Mouse (Mus musculus): ENCODE measurements at regions not wholly inside any gene's neighbourhood (a gene's known extent, or its start where the extent isn't known, plus 50 kb on each side); places are given as distances from the start of the nearest gene placed in this dataset.

- Histone ChIP-seq H3K9me3 (ENCODE audit: low read length) (no peaks in the 10 kb centered on the region), H3K27me3 (ENCODE audit: insufficient read depth, low read length) (no peaks in the 10 kb centered on the region), H3K36me3 (ENCODE audit: insufficient read depth, low read length) (no peaks in the 10 kb centered on the region), H3K4me2 (replicated peaks; ENCODE audit: low read depth, low read length) (no peak overlapping the region), H3K9ac (replicated peaks; ENCODE audit: low read length) (no peak overlapping the region), H3K27ac (ENCODE audit: low read length) (no peak overlapping the region), H3K4me3 (ENCODE audit: low read length) (no peak overlapping the region), H3K4me1 (ENCODE audit: insufficient read depth, low read length) (no peaks in the 10 kb centered on the region)
- no peak for ATAC-seq (ENCODE audit: low FRiP score, low TSS enrichment)
- 80% methylated on average over 3 of the region's 3 CpGs for WGBS
Observed at GRCm38 (mm10) chr19:56162156-56162555, 124.8 kb upstream of the Habp2 start.

- H3K27ac ChIP-seq (ENCODE audit: low read length): no peak overlapping the region
- H3K4me1 ChIP-seq (ENCODE audit: insufficient read depth, low read length): no peaks in the 10 kb centered on the region
- no peak overlapping the region for H3K4me3 ChIP-seq (ENCODE audit: low read length)
- no peak for ATAC-seq (ENCODE audit: low FRiP score, low TSS enrichment)
- H3K9me3 ChIP-seq (ENCODE audit: low read length): peaks cover 8% of the 10 kb centered on the region; the same call in 1 of the 2 replicates
- no peak overlapping the region for H3K9ac ChIP-seq (replicated peaks; ENCODE audit: low read length)
- H3K36me3 ChIP-seq (ENCODE audit: insufficient read depth, low read length): no peaks in the 10 kb centered on the region
- WGBS: 60% methylated on average over 5 of the region's 5 CpGs
- H3K27me3 ChIP-seq (ENCODE audit: insufficient read depth, low read length): no peaks in the 10 kb centered on the region
- no peak overlapping the region for H3K4me2 ChIP-seq (replicated peaks; ENCODE audit: low read depth, low read length)
Observed at GRCm38 (mm10) chr19:56169133-56169997, 117.6 kb upstream of the Habp2 start.

- H3K4me2 ChIP-seq (replicated peaks; ENCODE audit: low read depth, low read length): no peak overlapping the region
- 77% methylated on average over 4 of the region's 4 CpGs for WGBS
- H3K27ac ChIP-seq (ENCODE audit: low read length): no peak overlapping the region
- no peak for ATAC-seq (ENCODE audit: low FRiP score, low TSS enrichment)
- H3K9ac ChIP-seq (replicated peaks; ENCODE audit: low read length): no peak overlapping the region
- peaks cover 8% of the 10 kb centered on the region; the same call in 1 of the 2 replicates for H3K9me3 ChIP-seq (ENCODE audit: low read length)
- no peaks in the 10 kb centered on the region for H3K36me3 ChIP-seq (ENCODE audit: insufficient read depth, low read length)
- H3K27me3 ChIP-seq (ENCODE audit: insufficient read depth, low read length): no peaks in the 10 kb centered on the region
- no peaks in the 10 kb centered on the region for H3K4me1 ChIP-seq (ENCODE audit: insufficient read depth, low read length)
- no peak overlapping the region for H3K4me3 ChIP-seq (ENCODE audit: low read length)
Observed at GRCm38 (mm10) chr19:56169998-56170274, 117.0 kb upstream of the Habp2 start.

GRCm38 (mm10) chr19:56172454-56172853 is 114.5 kb upstream of the Habp2 start:
- Histone ChIP-seq H3K4me2 (replicated peaks; ENCODE audit: low read depth, low read length) (no peak overlapping the region), H3K4me3 (ENCODE audit: low read length) (no peak overlapping the region), H3K27me3 (ENCODE audit: insufficient read depth, low read length) (no peaks in the 10 kb centered on the region), H3K36me3 (ENCODE audit: insufficient read depth, low read length) (no peaks in the 10 kb centered on the region), H3K27ac (ENCODE audit: low read length) (no peak overlapping the region), H3K4me1 (ENCODE audit: insufficient read depth, low read length) (no peaks in the 10 kb centered on the region), H3K9me3 (ENCODE audit: low read length) (peaks cover 6% of the 10 kb centered on the region; the same call in 1 of the 2 replicates), H3K9ac (replicated peaks; ENCODE audit: low read length) (no peak overlapping the region)
- no peak for ATAC-seq (ENCODE audit: low FRiP score, low TSS enrichment)
- 60% methylated on average over 5 of the region's 5 CpGs for WGBS

- Histone ChIP-seq H3K36me3 (ENCODE audit: insufficient read depth, low read length) (no peaks in the 10 kb centered on the region), H3K27me3 (ENCODE audit: insufficient read depth, low read length) (no peaks in the 10 kb centered on the region), H3K4me2 (replicated peaks; ENCODE audit: low read depth, low read length) (no peak overlapping the region), H3K9me3 (ENCODE audit: low read length) (no peaks in the 10 kb centered on the region), H3K4me1 (ENCODE audit: insufficient read depth, low read length) (no peaks in the 10 kb centered on the region), H3K27ac (ENCODE audit: low read length) (no peak overlapping the region), H3K9ac (replicated peaks; ENCODE audit: low read length) (no peak overlapping the region), H3K4me3 (ENCODE audit: low read length) (no peak overlapping the region)
- WGBS: 84% methylated on average over 8 of the region's 8 CpGs
- ATAC-seq (ENCODE audit: low FRiP score, low TSS enrichment): no peak
Observed at GRCm38 (mm10) chr19:56176059-56176458, 110.9 kb upstream of the Habp2 start.

- peaks cover 3% of the 10 kb centered on the region; the same call in 1 of the 2 replicates for H3K9me3 ChIP-seq (ENCODE audit: low read length)
- H3K4me3 ChIP-seq (ENCODE audit: low read length): no peak overlapping the region
- WGBS: 27% methylated on average over 12 of the region's 12 CpGs
- H3K4me2 ChIP-seq (replicated peaks; ENCODE audit: low read depth, low read length): no peak overlapping the region
- H3K4me1 ChIP-seq (ENCODE audit: insufficient read depth, low read length): no peaks in the 10 kb centered on the region
- ATAC-seq (ENCODE audit: low FRiP score, low TSS enrichment): no peak
- H3K36me3 ChIP-seq (ENCODE audit: insufficient read depth, low read length): no peaks in the 10 kb centered on the region
- no peaks in the 10 kb centered on the region for H3K27me3 ChIP-seq (ENCODE audit: insufficient read depth, low read length)
- no peak overlapping the region for H3K27ac ChIP-seq (ENCODE audit: low read length)
- H3K9ac ChIP-seq (replicated peaks; ENCODE audit: low read length): no peak overlapping the region
Observed at GRCm38 (mm10) chr19:56177231-56177745, 109.6 kb upstream of the Habp2 start.

GRCm38 (mm10) chr19:56185756-56186155 is 101.2 kb upstream of the Habp2 start:
- H3K36me3 ChIP-seq (ENCODE audit: insufficient read depth, low read length): no peaks in the 10 kb centered on the region
- no peak overlapping the region for H3K4me2 ChIP-seq (replicated peaks; ENCODE audit: low read depth, low read length)
- H3K9ac ChIP-seq (replicated peaks; ENCODE audit: low read length): no peak overlapping the region
- no peaks in the 10 kb centered on the region for H3K27me3 ChIP-seq (ENCODE audit: insufficient read depth, low read length)
- H3K4me3 ChIP-seq (ENCODE audit: low read length): no peak overlapping the region
- WGBS: 67% methylated on average over 5 of the region's 5 CpGs
- H3K9me3 ChIP-seq (ENCODE audit: low read length): peaks cover 13% of the 10 kb centered on the region
- ATAC-seq (ENCODE audit: low FRiP score, low TSS enrichment): no peak
- no peak overlapping the region for H3K27ac ChIP-seq (ENCODE audit: low read length)
- no peaks in the 10 kb centered on the region for H3K4me1 ChIP-seq (ENCODE audit: insufficient read depth, low read length)

GRCm38 (mm10) chr19:56189185-56189584 is 97.8 kb upstream of the Habp2 start:
- Histone ChIP-seq H3K27ac (ENCODE audit: low read length) (no peak overlapping the region), H3K4me2 (replicated peaks; ENCODE audit: low read depth, low read length) (no peak overlapping the region), H3K4me3 (ENCODE audit: low read length) (no peak overlapping the region), H3K4me1 (ENCODE audit: insufficient read depth, low read length) (no peaks in the 10 kb centered on the region), H3K9ac (replicated peaks; ENCODE audit: low read length) (no peak overlapping the region), H3K27me3 (ENCODE audit: insufficient read depth, low read length) (no peaks in the 10 kb centered on the region), H3K9me3 (ENCODE audit: low read length) (no peaks in the 10 kb centered on the region), H3K36me3 (ENCODE audit: insufficient read depth, low read length) (no peaks in the 10 kb centered on the region)
- WGBS: 96% methylated on average over 1 of the region's 1 CpGs
- no peak for ATAC-seq (ENCODE audit: low FRiP score, low TSS enrichment)

- no peak overlapping the region for H3K27ac ChIP-seq (ENCODE audit: low read length)
- no peaks in the 10 kb centered on the region for H3K27me3 ChIP-seq (ENCODE audit: insufficient read depth, low read length)
Observed at GRCm38 (mm10) chr19:56190222-56190621, 96.7 kb upstream of the Habp2 start.

GRCm38 (mm10) chr19:56198474-56199236 is 88.3 kb upstream of the Habp2 start:
- no peak for ATAC-seq (ENCODE audit: low FRiP score, low TSS enrichment)
- Histone ChIP-seq H3K9me3 (ENCODE audit: low read length) (no peaks in the 10 kb centered on the region), H3K36me3 (ENCODE audit: insufficient read depth, low read length) (no peaks in the 10 kb centered on the region), H3K4me1 (ENCODE audit: insufficient read depth, low read length) (no peaks in the 10 kb centered on the region; the same call in 1 of the 2 replicates), H3K4me2 (replicated peaks; ENCODE audit: low read depth, low read length) (no peak overlapping the region), H3K27me3 (ENCODE audit: insufficient read depth, low read length) (no peaks in the 10 kb centered on the region), H3K27ac (ENCODE audit: low read length) (no peak overlapping the region), H3K9ac (replicated peaks; ENCODE audit: low read length) (no peak overlapping the region), H3K4me3 (ENCODE audit: low read length) (no peak overlapping the region)
- 72% methylated on average over 15 of the region's 15 CpGs for WGBS

More at GRCm38 (mm10) chr19:56190222-56190621, 96.7 kb upstream of the Habp2 start:
- Histone ChIP-seq H3K4me3 (ENCODE audit: low read length) (no peak overlapping the region), H3K9me3 (ENCODE audit: low read length) (no peaks in the 10 kb centered on the region), H3K36me3 (ENCODE audit: insufficient read depth, low read length) (no peaks in the 10 kb centered on the region), H3K4me2 (replicated peaks; ENCODE audit: low read depth, low read length) (no peak overlapping the region), H3K4me1 (ENCODE audit: insufficient read depth, low read length) (no peaks in the 10 kb centered on the region), H3K9ac (replicated peaks; ENCODE audit: low read length) (no peak overlapping the region)
- ATAC-seq (ENCODE audit: low FRiP score, low TSS enrichment): no peak
- 41% methylated on average over 3 of the region's 3 CpGs for WGBS
